Mouse (Mus musculus): ENCODE measurements around the gene Xlr5a.
"Not testable (repeated sequence)": the region's sequence is repeated elsewhere in the genome, so short reads cannot be mapped to it uniquely, and the experiment has no call there.

Gene Xlr5a

DNA sequence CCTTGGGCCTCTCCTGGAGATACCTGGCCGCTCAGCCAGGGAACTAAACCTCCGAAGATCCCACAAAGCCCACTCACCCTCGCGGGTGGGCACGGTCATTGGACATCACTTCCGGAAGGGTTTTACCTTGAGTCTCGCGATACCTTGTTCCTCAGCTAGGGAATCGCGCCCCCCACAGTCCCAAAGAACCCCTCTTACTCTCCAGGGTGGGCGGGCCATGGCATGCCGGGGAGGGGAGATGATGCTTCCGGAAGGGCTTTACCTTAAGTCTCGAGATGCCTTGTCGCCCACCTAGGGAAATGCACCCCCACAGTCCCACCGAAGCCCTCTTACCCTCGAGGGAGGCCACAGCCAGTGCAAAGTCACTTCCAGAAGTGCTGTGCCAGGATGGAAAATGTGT, at the start of gene Xlr5a, which contains the start of gene Xlr5c:
Gene Xlr5a, minus strand, starts transcription at position 101 of the 400 bp plus-strand sequence.
Gene Xlr5c, minus strand, starts transcription at position 101 of the 400 bp plus-strand sequence.
- not testable (repeated sequence) for DNase-seq (ENCODE audit: low read depth, low spot score)

DNA sequence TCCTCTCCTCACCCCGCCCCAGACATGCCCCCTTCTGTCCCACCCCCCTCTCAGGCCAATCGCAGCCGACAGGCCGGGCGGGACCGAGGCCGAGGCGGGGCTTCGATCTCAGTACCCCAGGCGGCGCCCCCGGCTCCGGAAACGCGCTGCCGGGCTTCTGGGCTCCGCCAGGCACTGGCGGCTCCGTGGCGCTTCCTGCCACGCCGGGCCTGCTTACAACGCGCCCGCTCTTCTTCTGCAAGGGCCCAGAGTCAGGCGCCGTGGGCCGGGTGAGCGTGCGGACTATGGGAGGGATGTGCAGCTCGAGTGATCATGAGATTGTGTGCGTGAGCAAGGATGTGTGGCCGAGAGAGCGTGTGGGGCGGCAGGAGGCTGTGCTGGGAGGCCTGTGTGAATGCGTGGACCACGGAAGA, 49.7 kb upstream of the Xlr5a start, which contains the start of gene Zfp275:
Gene Zfp275, plus strand, starts transcription at position 139 of the 413 bp plus-strand sequence.
- peak; percentile 46 for DNase-seq (ENCODE audit: low read depth, low spot score)

DNA sequence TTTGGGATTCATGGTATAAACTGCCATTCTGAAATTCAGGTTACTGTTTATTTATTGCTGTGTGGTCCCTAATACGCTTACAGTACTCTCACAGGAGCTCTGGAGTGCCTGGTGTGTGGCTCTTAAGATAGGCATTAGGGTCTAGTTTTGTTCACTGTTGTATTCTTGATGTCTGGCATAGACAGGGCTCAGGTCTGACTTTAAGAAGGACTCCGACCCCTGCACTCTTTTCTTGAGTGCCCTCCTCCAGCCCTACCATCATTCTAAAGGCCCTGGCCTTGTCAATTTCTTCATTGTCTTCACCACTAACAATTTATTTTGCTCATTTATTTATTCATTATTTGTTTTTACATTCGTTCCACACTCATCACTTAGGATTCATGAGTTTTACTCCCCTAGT, 49.3 kb upstream of the Xlr5a start:
- no peak for DNase-seq (ENCODE audit: low read depth, low spot score)

DNA sequence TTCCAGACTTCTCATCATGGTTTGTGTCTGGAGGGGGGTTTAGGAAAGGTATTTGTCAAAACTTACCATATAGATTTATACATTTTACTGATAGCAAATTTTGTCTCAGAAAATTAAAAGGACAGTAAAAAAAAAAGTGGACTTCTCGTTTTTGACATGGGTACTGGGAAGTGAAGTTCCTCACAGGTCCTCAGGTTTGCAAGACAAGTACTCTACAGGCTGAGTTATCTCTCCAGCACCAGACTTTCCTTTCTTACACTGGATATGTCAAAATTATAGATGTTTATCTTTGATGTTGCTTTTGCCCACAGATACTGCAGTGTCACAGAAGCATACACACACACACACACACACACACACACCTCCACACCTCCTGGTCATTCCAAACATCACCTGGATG, 48.7 kb upstream of the Xlr5a start:
- DNase-seq (ENCODE audit: low read depth, low spot score) = no peak

DNA sequence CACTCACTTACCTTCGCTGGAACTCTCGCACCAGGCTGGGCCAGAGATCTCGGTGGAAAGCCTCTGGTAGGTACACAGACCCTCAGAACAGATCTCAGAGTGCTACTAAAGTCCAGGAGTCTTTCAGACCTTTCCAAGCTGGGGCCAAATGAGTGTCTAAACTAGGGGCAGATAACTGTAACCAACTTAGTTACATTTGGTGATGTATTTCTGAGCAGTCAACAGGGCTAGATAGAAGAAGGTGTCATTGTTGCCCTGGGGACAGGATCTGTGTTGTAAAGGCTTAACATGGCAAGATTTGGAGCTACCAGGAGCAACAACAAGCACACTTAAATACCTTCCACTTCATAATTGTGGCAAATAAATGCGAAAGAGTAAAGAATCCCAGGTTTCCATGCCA, 44.0 kb upstream of the Xlr5a start, which contains the start of gene Gm45015:
Gene Gm45015, minus strand, starts transcription at position 101 of the 400 bp plus-strand sequence.
- no peak for DNase-seq (ENCODE audit: low read depth, low spot score)

DNA sequence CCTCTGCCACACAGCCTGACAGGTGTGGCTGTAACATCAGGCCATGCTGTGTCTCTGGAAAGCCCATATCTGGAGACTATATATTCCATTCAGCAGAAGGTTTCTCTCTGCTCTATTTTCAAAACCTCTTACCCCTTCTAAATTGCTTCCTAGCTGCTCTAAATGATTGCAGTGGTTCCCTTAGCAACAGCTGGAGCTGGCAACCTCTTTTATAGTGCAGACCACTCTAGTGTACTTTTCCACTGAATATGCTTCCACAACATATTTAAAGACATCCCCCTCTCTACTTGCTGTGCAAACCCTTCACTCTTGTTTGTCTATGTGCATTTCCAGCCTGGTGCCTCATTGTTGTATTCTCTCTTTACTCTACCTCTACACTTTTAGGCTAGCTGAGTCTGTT, 40.8 kb upstream of the Xlr5a start:
- no peak for DNase-seq (ENCODE audit: low read depth, low spot score)

DNA sequence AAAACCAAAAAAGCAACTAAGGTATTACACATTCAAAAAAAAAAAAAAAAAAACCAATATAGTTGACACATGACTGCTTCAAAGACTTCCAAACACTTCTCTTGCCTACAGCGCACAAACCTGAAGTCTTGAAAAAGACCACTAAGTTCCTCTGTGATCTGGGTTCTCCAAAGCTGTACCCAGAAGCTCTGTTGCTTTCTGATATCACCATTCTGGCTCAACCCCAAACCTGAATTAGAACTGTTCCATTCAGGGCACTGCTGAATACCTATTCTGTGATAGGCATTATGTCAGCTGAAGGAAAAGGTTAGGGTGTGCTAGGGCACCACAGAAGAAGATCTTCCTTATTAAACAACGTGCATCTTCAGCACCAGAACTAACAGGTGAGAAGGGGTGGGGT, 34.4 kb upstream of the Xlr5a start:
- DNase-seq (ENCODE audit: low read depth, low spot score) = no peak

DNA sequence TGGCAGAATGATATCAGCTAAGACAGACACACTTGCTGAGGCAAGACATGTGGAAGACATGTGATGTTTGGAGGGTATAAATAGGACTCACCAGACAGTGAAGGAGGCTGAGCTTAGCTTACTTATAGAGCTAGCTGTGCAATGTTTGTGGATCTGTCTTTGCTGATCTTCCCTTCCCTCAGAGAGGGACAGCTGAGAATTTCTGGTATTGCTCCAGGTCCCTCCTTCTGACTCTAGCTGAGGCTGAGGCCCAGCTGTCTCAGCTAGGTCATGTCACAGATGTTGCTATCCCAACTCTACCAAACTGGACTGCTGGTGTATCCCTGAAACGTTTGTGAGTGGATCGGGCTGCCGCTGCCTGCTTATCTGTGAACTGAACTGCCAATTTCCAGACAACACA, 28.3 kb upstream of the Xlr5a start:
- DNase-seq (ENCODE audit: low read depth, low spot score) = no peak

DNA sequence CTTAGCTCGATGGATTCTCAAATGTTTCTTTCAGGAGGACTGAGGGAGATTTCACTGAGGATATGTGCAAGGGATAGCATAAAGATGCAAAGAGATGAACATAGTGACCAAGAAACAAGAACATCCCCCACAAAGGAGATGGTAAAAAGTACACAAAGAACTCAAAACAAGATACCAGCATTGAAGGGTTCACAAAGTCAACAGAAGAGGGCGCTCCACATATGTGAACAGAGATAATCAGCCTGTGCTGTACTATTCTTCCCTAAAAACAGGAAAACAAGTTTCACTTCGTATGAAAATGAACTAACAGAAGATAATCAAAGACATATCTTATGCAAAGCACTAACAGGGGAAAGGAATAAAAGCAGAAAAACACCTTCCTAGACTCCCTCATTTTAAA, 19.7 kb upstream of the Xlr5a start:
- peak; percentile 1 for DNase-seq (ENCODE audit: low read depth, low spot score)

DNA sequence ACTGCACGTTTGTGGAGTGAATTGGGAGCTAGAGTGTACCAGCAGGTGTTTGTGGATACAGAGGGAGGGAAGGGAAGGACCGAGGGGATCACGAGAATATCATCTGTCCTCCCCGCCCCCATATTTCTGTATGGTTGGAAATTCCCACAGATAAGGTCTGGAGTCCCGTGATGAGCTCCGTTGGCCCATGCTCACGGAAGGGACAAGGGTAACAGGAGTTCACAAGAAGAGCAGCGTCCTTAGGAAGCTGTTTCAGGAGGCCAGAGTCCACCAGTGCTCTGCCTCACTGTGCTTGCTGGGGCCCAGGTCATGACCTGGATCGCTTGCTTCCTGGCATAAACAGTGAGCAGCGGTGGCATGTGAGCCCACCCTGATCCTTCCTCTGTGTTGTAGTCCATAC, 3.0 kb upstream of the Xlr5a start:
- not testable (repeated sequence) for DNase-seq (ENCODE audit: low read depth, low spot score)

DNA sequence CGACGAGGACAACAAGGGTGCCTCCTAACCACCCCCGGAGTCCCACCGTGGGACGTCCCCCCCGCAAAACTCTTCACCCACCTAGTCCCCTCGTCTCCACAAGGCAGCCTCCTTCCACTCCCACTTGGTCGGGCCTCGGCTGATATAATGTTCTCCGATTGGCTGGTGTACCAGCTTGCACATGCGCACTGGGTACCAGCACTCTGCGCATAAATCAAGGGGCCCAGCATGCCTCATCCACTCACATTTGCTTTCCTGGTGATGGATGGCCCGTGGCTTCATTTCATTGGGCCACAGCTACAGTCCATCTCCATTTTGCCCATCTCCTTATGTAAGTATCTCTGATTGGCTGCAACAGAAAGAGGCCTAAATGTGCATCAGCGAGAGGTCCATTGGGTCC, 27.5 kb downstream of the Xlr5a start, which contains the start of gene Xlr3c:
Gene Xlr3c, minus strand, starts transcription at position 121 of the 400 bp plus-strand sequence.
- DNase-seq (ENCODE audit: low read depth, low spot score) = not testable (repeated sequence)

DNA sequence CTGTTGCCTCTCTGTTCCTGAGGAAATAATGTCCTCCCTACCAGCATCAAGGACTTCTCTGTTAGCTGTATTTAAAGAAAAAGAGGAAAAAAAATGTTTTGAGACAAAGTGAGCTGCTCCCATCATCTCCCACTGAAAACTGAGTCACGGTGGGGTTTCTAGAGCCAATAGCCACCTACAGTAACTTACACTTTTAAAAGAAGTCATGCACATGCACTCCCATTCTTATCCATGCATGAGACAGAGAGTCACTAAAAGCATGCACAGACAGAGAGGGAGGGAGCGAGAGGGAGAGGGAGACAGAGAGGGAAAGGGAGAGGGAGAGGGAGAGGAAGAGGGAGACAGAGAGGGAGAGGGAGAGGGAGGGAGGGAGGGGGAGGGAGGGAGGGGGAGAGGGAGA, 30.3 kb downstream of the Xlr5a start:
- DNase-seq (ENCODE audit: low read depth, low spot score) = not testable (repeated sequence)

DNA sequence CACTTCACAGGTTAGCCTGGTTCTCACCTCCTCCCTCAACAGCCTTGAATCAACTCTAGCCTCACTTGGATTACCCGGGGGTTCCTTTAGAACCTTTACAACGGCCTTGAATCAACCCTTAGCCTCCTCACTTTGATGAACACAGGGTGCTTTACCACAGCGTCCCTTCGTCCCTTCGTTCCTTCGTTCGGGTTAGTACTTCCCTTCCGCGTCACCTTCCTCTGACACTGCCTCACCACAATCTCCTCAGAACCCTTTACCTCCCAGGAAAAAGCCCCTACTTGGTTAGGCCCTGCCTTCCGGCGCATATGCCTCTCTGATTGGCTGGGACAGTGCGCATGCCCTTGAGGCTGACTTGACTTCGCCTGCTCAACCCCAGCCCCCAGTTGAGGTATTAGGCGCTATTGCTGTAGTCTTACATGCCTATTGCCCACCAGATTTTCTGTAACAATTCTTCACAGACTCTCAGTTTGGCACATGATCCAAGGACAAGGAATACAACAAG, 49.9 kb downstream of the Xlr5a start, which contains the start of gene Xlr4c:
Gene Xlr4c, minus strand, starts transcription at position 310 of the 505 bp plus-strand sequence.
- DNase-seq (ENCODE audit: low read depth, low spot score) = not testable (repeated sequence)

DNA sequence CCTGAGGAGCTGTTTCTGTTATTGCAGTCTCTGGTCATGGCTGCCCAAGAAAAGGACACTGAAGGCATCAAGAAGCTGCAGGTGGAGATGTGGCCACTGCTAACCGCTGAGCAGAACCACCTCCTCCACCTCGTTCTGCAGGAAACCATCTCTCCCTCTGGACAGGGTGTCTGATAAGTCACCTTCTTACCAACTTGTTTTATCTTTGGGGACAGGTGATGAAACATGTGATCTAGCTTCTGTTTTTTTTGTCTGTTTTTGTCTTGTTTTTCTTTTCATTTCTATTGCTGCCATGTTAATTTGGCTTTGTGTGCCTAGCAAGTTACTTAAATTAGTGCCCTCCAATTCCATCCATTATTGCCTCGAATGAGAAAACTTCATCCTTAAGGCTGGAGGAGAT, 63.5 kb downstream of the Xlr5a start:
- DNase-seq (ENCODE audit: low read depth, low spot score) = no peak

DNA sequence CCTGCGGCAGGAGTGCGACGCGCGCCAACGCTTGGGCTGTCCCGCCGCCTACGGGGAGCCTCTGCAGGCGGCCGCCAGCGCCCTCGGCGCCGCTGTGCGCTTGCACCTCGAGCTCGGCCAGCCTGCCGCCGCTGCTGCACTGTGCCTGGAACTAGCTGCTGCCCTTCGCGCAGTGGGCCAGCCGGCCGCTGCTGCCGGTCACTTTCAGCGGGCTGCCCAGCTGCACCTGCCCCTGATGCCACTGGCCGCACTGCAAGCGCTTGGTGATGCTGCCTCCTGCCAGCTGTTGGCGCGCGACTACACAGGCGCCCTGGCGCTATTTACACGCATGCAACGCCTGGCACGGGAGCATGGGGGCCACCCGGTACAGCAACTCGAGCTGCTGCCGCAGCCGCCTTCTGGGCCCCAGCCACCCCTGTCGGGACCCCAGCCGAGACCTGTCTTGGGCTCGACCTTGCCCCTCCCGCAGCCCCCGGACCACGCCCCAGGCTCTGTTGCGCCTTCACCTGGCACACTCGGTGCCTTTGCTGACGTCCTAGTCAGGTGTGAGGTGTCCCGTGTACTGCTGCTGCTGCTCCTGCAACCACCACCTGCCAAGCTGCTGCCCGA, 64.1 kb downstream of the Xlr5a start:
- peak; percentile 30 for DNase-seq (ENCODE audit: low read depth, low spot score)

DNA sequence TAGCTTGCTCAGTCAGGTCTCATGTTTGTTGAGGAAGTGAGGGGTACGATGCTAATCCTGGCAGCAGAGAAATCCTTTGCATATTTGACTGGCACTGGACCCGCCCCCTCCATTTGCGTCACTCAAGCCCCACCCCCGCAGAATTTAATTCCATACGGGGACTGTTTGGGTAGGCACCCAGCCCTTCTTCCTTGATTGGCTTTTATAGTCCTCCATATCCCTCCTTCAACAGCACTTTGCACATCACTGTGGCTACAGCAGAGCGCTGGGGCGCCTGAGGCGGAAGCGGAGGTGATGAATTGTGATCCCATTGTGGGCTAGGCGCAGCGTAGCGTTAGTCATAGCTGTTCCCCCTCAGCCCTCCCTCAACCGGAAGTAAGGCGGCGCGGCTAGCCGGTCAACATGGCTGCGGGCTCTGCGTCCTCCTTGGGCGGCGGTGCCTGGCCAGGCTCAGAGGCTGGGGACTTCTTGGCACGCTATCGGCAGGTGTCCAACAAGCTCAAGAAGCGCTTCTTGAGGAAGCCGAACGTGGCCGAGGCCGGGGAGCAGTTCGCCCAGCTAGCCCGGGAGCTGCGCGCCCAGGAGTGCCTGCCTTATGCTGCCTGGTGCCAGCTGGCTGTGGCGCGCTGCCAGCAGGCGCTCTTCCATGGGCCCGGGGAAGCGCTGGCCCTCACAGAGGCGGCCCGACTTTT, 64.7 kb downstream of the Xlr5a start, which contains the start of gene F8a:
Gene F8a, plus strand, starts transcription at position 378 of the 692 bp plus-strand sequence.
- peak; percentile 64 for DNase-seq (ENCODE audit: low read depth, low spot score)

DNA sequence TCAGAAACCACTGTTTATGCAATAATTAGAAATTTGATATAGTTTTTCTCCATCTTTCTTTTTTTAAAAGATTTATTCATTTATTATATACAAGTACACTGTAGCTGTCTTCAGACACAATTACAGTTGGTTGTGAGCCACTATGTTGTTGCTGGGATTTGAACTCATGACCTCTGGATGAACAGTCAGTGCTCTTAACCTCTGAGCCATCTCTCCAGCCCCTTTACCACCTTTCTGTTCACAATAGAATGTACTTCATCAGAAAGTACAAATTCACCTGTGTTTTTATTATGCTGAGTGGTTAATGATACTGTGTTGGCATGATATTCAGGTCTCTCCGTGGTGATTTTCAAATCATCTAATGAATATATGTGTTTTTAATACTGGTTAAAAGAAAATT, 67.4 kb downstream of the Xlr5a start:
- DNase-seq (ENCODE audit: low read depth, low spot score) = no peak

DNA sequence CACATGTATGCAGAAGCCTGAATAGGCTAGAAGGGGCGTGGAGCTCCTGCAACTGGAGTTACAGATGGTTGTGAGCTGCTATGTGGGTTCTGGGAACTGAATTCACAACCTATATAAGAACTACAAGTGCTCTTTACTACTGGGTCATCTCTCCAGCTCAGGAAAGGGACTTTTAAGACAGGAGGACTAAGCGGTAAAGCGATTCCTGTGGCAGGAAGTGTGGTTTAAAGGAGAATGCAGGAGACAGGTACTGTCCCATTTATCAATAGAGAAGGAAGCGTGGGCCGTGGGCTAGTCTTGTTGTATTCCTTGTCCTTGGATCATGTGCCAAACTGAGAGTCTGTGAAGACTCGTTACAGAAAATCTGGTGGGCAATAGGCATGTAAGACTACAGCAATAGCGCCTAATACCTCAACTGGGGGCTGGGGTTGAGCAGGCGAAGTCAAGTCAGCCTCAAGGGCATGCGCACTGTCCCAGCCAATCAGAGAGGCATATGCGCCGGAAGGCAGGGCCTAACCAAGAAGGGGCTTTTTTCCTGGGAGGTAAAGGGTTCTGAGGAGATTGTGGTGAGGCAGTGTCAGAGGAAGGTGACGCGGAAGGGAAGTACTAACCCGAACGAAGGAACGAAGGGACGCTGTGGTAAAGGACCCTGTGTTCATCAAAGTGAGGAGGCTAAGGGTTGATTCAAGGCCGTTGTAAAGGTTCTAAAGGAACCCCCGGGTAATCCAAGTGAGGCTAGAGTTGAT, 78.8 kb downstream of the Xlr5a start, which contains the start of gene Xlr4b:
Gene Xlr4b, plus strand, starts transcription at position 515 of the 746 bp plus-strand sequence.
- DNase-seq (ENCODE audit: low read depth, low spot score) = not testable (repeated sequence)

DNA sequence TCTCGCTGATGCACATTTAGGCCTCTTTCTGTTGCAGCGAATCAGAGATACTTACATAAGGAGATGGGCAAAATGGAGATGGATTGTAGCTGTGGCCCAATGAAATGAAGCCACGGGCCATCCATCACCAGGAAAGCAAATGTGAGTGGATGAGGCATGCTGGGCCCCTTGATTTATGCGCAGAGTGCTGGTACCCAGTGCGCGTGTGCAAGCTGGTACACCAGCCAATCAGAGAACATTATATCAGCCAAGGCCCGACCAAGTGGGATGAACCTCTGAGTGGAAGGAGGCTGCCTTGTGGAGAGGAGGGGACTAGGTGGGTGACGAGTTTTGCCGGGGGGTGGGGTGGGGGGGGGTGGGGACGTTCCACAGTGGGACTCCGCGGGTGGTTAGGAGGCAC, 100.8 kb downstream of the Xlr5a start, which contains the start of gene Xlr3b:
Gene Xlr3b, plus strand, starts transcription at position 274 of the 400 bp plus-strand sequence.
- peak; percentile 3 for DNase-seq (ENCODE audit: low read depth, low spot score)

DNA sequence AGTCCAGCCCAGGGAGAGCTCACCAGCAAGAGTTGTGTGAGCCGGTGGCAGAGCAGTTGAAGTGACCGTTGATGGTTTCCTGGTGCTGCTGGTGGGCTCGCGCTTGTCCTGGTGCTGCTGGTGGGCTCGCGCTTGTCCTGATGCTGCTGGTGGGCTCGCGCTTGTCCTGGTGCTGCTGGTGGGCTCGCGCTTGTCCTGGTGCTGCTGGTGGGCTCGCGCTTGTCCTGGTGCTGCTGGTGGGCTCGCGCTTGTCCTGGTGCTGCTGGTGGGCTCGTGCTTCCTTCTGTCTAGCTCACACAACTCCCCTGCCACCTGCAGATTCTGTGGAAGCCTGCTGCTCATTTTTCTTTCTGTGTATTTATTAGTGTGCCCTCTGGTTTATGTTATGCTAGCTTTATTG, 115.9 kb downstream of the Xlr5a start, which contains the start of gene Spin2d:
Gene Spin2d, minus strand, starts transcription at position 101 of the 400 bp plus-strand sequence.
- DNase-seq (ENCODE audit: low read depth, low spot score) = not testable (repeated sequence)

DNA sequence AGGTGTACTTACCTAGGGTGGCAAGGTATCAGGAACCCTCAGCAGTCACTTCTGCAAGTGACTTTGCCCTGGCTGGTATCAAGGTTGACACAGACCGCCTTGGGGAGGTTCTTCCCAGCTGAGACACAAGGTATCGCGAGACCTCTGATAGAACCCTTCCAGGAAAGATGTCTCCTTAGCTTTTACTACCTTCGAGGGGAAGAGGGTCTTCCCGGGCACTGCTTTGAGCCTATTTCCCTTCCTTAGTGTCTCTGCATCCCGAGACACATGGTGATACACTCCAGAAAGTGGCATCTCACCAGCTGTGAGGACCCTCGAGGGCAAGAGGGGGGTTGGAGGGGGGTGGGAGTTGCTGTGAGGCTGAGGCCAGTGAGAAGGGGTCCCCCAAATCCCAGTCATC, 143.4 kb downstream of the Xlr5a start, which contains the start of gene DXBay18:
Gene DXBay18, minus strand, starts transcription at position 101 of the 400 bp plus-strand sequence.
- DNase-seq (ENCODE audit: low read depth, low spot score) = not testable (repeated sequence)

Measured in skeletal muscle tissue, adult 2 months (tissue).